Mouse (Mus musculus): ENCODE measurements around the gene Bcas1. TPM values are rescaled to one million over a fixed set of nuclear protein-coding genes. Genes with fewer than 3 reads are reported as not detected.
"Not testable (repeated sequence)": the region's sequence is repeated elsewhere in the genome, so short reads cannot be mapped to it uniquely, and the experiment has no call there.

Bcas1 gene
- 2.0 TPM in 2 replicates for polyA plus RNA-seq (2015; fragmentation: Nextera tagmentation; extraction: Ambion mirVana)

DNA sequence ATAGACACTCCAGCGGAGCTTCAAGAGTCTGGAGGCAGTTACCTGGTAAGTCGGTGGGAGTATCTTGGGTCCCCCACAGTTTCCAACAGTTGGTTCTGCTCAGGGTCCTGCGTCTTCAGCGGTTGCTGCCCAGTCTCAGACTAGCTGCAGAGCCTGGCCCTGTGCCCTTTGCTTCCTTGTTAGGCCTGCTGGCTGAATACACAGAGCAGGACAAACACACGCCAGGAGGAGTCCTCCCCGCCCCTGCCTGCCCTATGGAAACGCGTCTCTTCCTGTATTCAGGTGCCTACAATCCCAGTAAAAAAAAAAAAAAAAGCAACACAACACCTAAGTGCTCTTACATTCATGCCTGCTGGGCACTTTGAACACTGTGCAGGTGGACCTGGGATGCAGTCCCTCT lies at the start of gene Bcas1:
Gene Bcas1, minus strand, starts transcription at position 142 of the 400 bp plus-strand sequence.
- 79% methylated on average over 8 of the region's 8 CpGs for WGBS
- Histone ChIP-seq H3K27ac (replicated peaks) (no peak within 1 kb of the TSS), H3K36me3 (no peaks in the 10 kb centered on the region)

DNA sequence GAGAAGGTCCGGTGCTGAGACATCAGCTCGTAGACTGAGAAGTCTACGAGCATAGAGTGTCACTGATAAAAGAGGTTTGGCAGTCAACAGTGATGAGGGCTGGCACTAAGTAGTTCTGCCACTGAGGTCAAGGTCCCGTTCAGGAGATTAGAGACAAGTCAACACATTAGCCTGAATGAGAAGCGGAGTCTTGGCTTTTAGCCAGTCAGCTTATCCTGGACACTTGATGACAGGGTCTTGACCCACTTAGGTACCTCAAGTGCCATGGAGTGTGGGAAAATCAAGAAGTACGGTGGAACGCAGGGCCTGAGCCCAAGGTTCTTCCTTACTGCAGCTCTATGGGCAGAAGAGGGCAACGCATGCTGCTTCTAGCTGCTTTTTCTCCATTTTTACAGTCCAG lies 49.0 kb upstream of the Bcas1 start:
- H3K9me3 ChIP-seq = no peaks in the 10 kb centered on the region
- H3K4me2 ChIP-seq (replicated peaks) = no peak overlapping the region
- ATAC-seq (replicated peaks) = no peak
- no peak overlapping the region for H3K9ac ChIP-seq (replicated peaks)
- H3K36me3 ChIP-seq = no peaks in the 10 kb centered on the region
- H3K4me1 ChIP-seq = no peaks in the 10 kb centered on the region
- H3K27ac ChIP-seq (replicated peaks) = no peak overlapping the region
- no peak overlapping the region for H3K4me3 ChIP-seq
- 80% methylated on average over 8 of the region's 8 CpGs for WGBS
- no peaks in the 10 kb centered on the region for H3K27me3 ChIP-seq

More for the DNA sequence above, at the start of gene Bcas1:
- Histone ChIP-seq H3K4me1 (no peaks in the 10 kb centered on the region), H3K4me2 (replicated peaks) (no peak within 1 kb of the TSS), H3K9me3 (no peaks in the 10 kb centered on the region), H3K9ac (replicated peaks) (no peak within 1 kb of the TSS), H3K27me3 (no peaks in the 10 kb centered on the region), H3K4me3 (no peak within 1 kb of the TSS)
- no peak for ATAC-seq (replicated peaks)

DNA sequence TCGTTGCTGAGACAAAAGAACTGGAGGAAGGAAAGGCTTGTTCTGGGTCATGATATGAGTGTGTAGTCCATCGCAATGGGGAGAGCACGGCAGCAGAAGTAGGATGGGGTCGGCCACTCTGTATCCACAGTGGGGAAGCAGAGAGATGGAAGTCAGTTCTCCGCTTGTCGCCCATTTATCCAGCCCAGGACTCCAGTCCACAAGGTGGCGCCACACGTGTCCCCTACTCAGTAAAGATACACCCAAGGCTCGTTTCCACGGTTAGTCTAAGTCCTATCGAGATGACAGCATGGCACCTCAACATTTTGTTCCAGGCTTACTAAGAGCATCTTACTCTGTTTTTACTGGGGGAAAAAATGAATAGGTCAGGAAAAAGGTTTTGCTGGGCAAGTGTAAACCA lies 48.6 kb upstream of the Bcas1 start:
- H3K4me1 ChIP-seq = no peaks in the 10 kb centered on the region
- H3K4me2 ChIP-seq (replicated peaks) = no peak overlapping the region
- H3K36me3 ChIP-seq = no peaks in the 10 kb centered on the region
- 88% methylated on average over 11 of the region's 11 CpGs for WGBS
- no peak overlapping the region for H3K27ac ChIP-seq (replicated peaks)
- no peak overlapping the region for H3K9ac ChIP-seq (replicated peaks)
- H3K27me3 ChIP-seq = no peaks in the 10 kb centered on the region
- H3K4me3 ChIP-seq = no peak overlapping the region
- no peaks in the 10 kb centered on the region for H3K9me3 ChIP-seq
- ATAC-seq (replicated peaks) = no peak

DNA sequence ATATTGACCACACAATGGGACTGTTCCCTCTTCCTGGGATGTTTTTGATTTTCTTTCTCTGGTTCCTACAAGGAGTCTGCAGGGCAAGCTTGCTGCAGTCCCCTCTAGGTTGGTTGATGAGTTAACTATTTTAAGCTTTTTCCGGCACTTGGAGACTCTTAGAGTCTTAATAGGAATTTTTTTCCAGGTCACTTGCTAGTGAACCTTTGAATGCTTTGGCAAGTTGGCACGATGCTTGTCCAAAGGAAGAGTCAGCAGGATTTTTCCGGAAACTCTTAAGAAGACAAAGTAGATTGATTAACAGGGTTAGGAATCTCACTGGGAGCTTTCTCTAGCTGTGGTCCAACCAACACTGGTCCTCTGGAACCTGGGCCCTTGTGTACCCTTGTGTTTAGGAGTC lies 47.5 kb upstream of the Bcas1 start:
- H3K9ac ChIP-seq (replicated peaks) = no peak overlapping the region
- ATAC-seq (replicated peaks) = no peak
- no peak overlapping the region for H3K4me2 ChIP-seq (replicated peaks)
- WGBS = 61% methylated on average over 3 of the region's 3 CpGs
- H3K36me3 ChIP-seq = no peaks in the 10 kb centered on the region
- H3K4me1 ChIP-seq = no peaks in the 10 kb centered on the region
- H3K27ac ChIP-seq (replicated peaks) = no peak overlapping the region
- no peak overlapping the region for H3K4me3 ChIP-seq
- no peaks in the 10 kb centered on the region for H3K9me3 ChIP-seq
- H3K27me3 ChIP-seq = no peaks in the 10 kb centered on the region

DNA sequence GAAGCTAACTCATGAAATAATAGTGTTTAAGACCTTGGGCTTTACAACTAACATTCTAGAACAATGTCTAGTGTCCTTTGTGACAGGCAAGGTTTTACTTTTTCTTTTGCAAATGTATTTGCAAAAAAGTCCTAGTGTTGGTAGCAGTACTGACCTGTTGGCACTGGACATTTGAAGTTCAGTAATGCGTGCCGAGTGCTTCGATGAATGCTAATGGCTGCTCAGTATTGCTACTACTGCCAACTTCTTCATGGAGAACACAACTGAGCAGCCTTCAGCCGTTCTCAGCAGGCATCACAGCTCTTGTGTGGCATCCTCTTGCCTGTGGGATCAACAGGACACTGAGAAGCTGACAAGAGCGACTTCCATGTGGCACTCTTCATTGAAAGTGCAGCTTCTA lies 46.5 kb upstream of the Bcas1 start:
- no peaks in the 10 kb centered on the region for H3K27me3 ChIP-seq

DNA sequence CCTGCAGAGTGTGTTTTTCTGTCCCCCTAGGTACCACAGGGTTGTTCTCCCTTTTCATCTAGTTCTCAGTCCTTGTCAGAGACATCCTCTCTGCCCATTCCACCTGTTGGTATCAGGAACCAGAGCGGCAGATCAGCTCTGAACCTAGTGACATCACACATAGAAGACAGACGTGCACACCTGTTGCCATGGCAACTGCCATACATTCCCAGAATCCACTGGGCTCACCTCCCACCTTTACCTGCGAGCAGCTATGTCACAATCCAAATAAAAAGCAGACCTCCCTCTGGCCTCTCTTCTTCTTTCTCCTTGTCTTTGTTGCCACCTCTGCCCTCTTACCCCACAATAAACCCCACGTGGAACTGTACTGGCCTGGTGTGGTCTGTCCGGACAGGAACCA lies 42.9 kb upstream of the Bcas1 start:
- 73% methylated on average over 5 of the region's 5 CpGs for WGBS
- Histone ChIP-seq H3K4me1 (peaks cover 7% of the 10 kb centered on the region; the same call in 1 of the 2 replicates), H3K4me2 (replicated peaks) (no peak overlapping the region), H3K4me3 (no peak overlapping the region), H3K27me3 (no peaks in the 10 kb centered on the region), H3K36me3 (no peaks in the 10 kb centered on the region), H3K9me3 (no peaks in the 10 kb centered on the region), H3K27ac (replicated peaks) (no peak overlapping the region), H3K9ac (replicated peaks) (no peak overlapping the region)
- no peak for ATAC-seq (replicated peaks)

More for the DNA sequence above, 46.5 kb upstream of the Bcas1 start:
- Histone ChIP-seq H3K9ac (replicated peaks) (no peak overlapping the region), H3K36me3 (no peaks in the 10 kb centered on the region), H3K27ac (replicated peaks) (no peak overlapping the region), H3K4me1 (peaks cover 6% of the 10 kb centered on the region; the same call in 1 of the 2 replicates), H3K4me2 (replicated peaks) (no peak overlapping the region), H3K4me3 (no peak overlapping the region), H3K9me3 (no peaks in the 10 kb centered on the region)
- WGBS = 87% methylated on average over 5 of the region's 5 CpGs
- ATAC-seq (replicated peaks) = no peak

DNA sequence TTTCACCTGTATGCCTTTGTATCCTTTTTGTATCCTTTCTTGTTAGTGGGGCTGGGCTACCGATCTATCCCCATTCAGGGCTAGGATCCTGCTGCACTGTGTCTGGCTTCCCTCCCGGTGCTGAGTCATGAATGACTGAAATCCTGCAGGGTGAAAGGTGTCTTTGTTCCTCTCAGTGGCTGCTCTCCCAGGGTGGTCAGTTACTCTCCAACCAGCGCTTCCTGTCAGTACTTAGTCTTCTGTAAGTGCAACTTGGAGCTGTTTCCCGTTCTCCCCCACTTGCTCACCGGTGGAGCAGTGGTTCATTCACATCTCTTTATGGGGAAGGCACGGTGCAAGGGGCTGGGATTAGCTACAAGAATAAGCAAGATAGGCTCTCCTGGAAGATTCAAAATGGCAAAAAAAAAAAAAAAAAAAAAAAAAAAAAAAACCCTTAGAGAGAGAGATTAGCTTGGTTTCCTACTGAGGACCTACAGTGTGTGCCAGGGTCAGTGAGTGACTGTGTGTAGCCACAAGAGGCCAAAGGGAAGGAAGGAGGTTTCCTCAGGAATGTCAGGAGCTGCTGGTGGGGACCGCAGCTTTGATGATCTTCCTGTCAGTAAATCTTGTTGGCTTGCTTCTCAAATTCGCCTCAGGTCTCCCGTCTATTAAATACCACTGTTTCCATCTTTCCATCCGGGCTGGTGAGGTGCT lies 42.1 kb upstream of the Bcas1 start:
- H3K9me3 ChIP-seq = no peaks in the 10 kb centered on the region
- H3K4me3 ChIP-seq = no peak overlapping the region
- no peaks in the 10 kb centered on the region for H3K27me3 ChIP-seq
- 10% methylated on average over 10 of the region's 10 CpGs for WGBS
- no peak for ATAC-seq (replicated peaks)
- H3K27ac ChIP-seq (replicated peaks) = no peak overlapping the region
- no peak overlapping the region for H3K9ac ChIP-seq (replicated peaks)
- H3K4me2 ChIP-seq (replicated peaks) = peak overlapping the region; percentile 11; the same call in 1 of the 2 replicates
- H3K4me1 ChIP-seq = peaks cover 7% of the 10 kb centered on the region; the same call in 1 of the 2 replicates
- H3K36me3 ChIP-seq = no peaks in the 10 kb centered on the region

DNA sequence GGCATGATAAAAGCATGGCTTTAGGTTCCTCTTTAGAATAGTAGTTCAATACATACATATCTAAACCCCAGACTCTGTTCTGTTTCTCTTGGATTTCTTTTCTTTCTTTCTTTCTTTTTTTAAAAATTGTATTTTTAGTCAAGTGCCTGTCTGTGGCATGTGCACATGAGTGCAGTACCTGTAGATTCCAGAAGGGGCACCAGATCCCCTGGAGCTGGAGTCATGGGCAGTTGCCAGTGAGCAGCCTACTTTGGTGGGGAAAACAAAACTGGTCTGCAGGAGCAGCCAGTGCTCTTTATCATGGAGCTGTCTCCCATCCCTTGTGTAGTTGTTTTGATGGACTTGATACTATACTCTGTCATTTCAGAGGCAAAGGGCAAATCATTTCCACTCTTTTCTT lies 40.4 kb upstream of the Bcas1 start:
- Histone ChIP-seq H3K36me3 (no peaks in the 10 kb centered on the region), H3K27ac (replicated peaks) (no peak overlapping the region), H3K4me2 (replicated peaks) (no peak overlapping the region), H3K4me1 (peaks cover 7% of the 10 kb centered on the region; the same call in 1 of the 2 replicates), H3K9me3 (no peaks in the 10 kb centered on the region), H3K4me3 (no peak overlapping the region), H3K9ac (replicated peaks) (no peak overlapping the region), H3K27me3 (no peaks in the 10 kb centered on the region)
- no peak for ATAC-seq (replicated peaks)

DNA sequence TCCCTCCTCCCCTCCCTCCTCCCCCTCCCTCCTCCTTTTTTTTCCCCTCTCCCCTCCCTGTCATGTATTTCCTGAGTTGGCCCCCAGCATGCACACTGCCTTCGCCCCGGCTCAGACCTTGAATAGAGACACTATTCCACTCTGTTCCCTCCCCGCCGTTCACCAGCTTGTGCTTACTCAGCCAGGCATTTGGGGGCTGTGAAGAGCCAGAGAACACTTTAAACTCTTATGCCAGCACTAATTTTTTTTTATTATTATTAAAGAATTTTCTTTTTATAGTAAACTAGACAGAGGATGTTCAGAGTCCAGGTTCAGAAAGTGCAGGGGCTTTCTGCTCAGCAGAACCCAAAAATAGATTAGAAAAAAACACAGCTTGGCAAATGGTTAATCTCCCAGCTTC lies 37.2 kb upstream of the Bcas1 start:
- no peak for ATAC-seq (replicated peaks)
- Histone ChIP-seq H3K4me3 (no peak overlapping the region), H3K4me2 (replicated peaks) (no peak overlapping the region), H3K27me3 (no peaks in the 10 kb centered on the region), H3K9me3 (no peaks in the 10 kb centered on the region), H3K9ac (replicated peaks) (no peak overlapping the region), H3K36me3 (no peaks in the 10 kb centered on the region), H3K4me1 (peaks cover 7% of the 10 kb centered on the region; the same call in 1 of the 2 replicates), H3K27ac (replicated peaks) (no peak overlapping the region)
- 50% methylated on average over 4 of the region's 4 CpGs for whole genome bisulfite sequencing

DNA sequence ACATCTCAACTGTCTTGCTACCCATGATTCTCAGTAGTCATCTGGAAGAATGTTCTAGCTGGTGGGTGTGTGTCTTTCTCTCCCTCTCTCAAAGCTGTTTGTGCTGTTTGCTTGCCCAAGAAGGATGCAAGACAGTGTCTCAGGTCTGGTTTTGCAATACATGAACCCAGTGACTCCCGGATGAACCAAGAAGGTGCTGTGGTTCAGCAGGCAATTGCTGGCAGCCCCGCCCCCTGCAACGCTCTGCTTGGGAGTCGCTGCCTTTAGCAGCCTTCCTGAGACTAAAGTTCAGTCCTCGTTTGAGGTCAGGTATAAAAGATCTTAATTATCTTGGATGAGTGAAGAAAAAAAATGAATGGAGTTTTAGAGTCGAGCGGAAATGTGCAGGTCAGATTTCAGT lies 34.0 kb upstream of the Bcas1 start:
- Histone ChIP-seq H3K9me3 (no peaks in the 10 kb centered on the region), H3K4me1 (no peaks in the 10 kb centered on the region), H3K9ac (replicated peaks) (no peak overlapping the region), H3K36me3 (no peaks in the 10 kb centered on the region), H3K27me3 (no peaks in the 10 kb centered on the region), H3K4me3 (no peak overlapping the region), H3K4me2 (replicated peaks) (no peak overlapping the region), H3K27ac (replicated peaks) (no peak overlapping the region)
- 47% methylated on average over 7 of the region's 7 CpGs for WGBS
- no peak for ATAC-seq (replicated peaks)

DNA sequence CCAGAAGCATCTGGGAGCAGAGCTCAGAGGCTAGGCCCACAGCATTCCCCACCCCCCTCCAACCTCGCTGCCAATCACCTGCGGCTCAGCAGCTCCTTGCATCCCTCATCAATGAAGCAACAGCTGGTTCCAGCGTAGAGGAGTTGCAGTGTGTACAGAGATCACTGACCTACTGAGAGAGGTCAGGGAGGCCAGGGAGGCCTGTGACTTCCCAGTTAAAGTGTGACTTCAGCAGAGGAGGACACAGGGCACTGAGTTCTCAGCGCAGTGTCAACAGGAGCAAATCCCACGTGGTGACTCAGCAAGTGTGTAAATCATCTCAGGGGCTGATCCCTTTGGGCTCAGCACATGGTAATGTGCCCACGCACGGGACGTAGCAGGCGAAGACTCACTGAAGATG lies 32.2 kb upstream of the Bcas1 start:
- Histone ChIP-seq H3K27me3 (no peaks in the 10 kb centered on the region), H3K9ac (replicated peaks) (no peak overlapping the region), H3K9me3 (no peaks in the 10 kb centered on the region), H3K4me3 (no peak overlapping the region), H3K4me1 (no peaks in the 10 kb centered on the region), H3K27ac (replicated peaks) (no peak overlapping the region), H3K36me3 (no peaks in the 10 kb centered on the region), H3K4me2 (replicated peaks) (no peak overlapping the region)
- ATAC-seq (replicated peaks) = no peak
- WGBS = 51% methylated on average over 9 of the region's 9 CpGs

DNA sequence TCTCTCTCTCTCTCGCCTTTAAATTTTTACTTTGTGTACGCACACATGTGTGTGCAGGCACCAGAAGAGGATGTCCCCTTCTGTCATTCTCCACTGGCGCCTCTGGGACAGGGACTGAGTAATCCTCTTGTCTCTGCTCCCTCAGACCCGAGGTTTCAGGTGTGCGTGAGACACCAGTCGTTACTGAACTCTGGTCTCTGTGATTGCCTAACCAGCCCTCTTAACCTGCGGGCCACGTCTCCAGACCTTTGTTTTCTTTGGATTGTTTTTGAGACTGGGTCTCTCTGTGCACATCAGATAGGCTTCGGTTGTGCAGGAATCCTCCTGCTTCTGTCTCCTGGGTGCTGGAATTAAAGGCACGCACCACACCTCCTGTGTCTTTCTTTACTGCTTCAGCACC lies 31.5 kb upstream of the Bcas1 start:
- Histone ChIP-seq H3K9ac (replicated peaks) (no peak overlapping the region), H3K36me3 (no peaks in the 10 kb centered on the region), H3K27me3 (no peaks in the 10 kb centered on the region), H3K27ac (replicated peaks) (no peak overlapping the region), H3K4me1 (no peaks in the 10 kb centered on the region), H3K4me2 (replicated peaks) (no peak overlapping the region), H3K9me3 (no peaks in the 10 kb centered on the region), H3K4me3 (no peak overlapping the region)
- ATAC-seq (replicated peaks) = no peak
- 75% methylated on average over 10 of the region's 10 CpGs for WGBS

DNA sequence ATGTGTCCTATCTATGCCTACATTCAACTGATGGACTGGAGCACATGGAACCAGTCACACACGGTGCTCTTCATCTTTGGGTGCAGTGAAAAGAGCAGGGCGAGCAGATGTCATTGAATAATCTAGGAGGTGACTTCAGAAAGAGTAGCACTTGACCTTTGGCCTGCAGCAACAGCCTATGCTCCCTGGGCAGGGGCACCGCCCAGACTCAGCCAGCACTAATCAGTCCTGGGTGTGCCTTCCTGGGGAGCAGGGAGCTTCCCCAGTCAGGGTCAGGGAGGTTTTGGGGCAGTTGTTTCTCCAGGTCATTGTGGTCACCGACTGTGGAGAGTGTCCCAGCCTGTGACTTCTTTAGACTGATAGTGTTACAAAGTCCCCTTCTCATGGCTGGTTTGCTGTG lies 26.2 kb upstream of the Bcas1 start:
- H3K4me2 ChIP-seq (replicated peaks); H3K9ac ChIP-seq (replicated peaks); H3K4me1 ChIP-seq; H3K27ac ChIP-seq (replicated peaks); H3K9me3 ChIP-seq; H3K36me3 ChIP-seq; ATAC-seq (replicated peaks); H3K4me3 ChIP-seq; H3K27me3 ChIP-seq: not testable (repeated sequence)
- 73% methylated on average over 3 of the region's 4 CpGs for WGBS

Measured in forebrain, embryonic 15.5 days (tissue).